Mouse (Mus musculus): ENCODE results near the gene Pgbd1.

DNA sequence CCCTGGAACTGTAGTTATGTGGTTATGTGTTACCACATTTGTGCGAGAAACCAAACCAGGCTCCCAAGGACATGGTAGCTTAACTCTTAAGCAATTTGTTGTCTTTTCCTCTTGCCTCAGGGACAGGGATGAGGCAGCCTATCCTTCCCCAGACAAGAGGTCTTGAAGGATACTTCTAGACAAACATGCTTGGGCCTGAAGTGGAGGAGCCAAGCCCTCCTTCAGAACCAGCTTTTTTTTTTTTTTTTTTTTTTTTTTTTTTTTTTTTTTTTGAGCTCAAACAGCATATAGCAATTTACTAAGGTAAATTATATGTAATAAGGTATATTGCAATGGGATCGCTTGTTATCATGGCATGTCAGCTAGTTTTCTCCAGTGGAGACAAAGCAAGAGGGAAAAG, 25.1 kb downstream of the Pgbd1 start:
- TF ChIP-seq MAFK (IDR thresholded peaks at IDR 0.05; ENCODE audit: insufficient read depth, low read depth, low read length) (no peak), ZNF384 (IDR thresholded peaks at IDR 0.05; ENCODE audit: low read depth, low read length) (no peak), CHD2 (IDR thresholded peaks at IDR 0.05; ENCODE audit: low read depth, low read length) (no peak), HCFC1 (IDR thresholded peaks at IDR 0.05; ENCODE audit: borderline replicate concordance, insufficient read depth, low read length) (no peak), ZC3H11A (IDR thresholded peaks at IDR 0.05; ENCODE audit: borderline replicate concordance, low read depth, low read length) (no peak)

Measured in ES-E14 (cell line).